Mouse (Mus musculus) embryonic stem cell, embryonic (primary cell): ENCODE measurements at regions not wholly inside any gene's neighbourhood (a gene's known extent, or its start where the extent isn't known, plus 50 kb on each side); places are given as distances from the start of the nearest gene placed in this dataset.
"Not testable (repeated sequence)": the region's sequence is repeated elsewhere in the genome, so short reads cannot be mapped to it uniquely, and the experiment has no call there.

Experiments
- CTCF ChIA-PET, 4 experiments: fragments of 300-600 bp in 2 of 4; fragments of 350-600 bp in 2 of 4; sonication (Branson Sonifier 250); formaldehyde crosslinking; loops; one replicate each; lab custom pipeline; 2022; ENCODE audit warnings: inconsistent platforms in 2 of 4; lab: Charles Lee
- POLR2A ChIA-PET, 4 experiments: fragments of 300-600 bp in 2 of 4; fragments of 350-600 bp in 2 of 4; sonication (Branson Sonifier 250); formaldehyde crosslinking; loops; one replicate each; lab custom pipeline; 2022; ENCODE audit warnings: antibody characterized with exemption in 4 of 4, inconsistent platforms in 1 of 4; lab: Charles Lee

- POLR2A ChIA-PET, result interaction anchor here in 2 of 4 experiments (1.1 to 1.8 kb wide), 2 partner anchors 102 to 104 kb away, joined by 4 to 5 read pairs; partner anchors contain the start of gene Arrdc3 (in 1 of the 2)
- CTCF ChIA-PET, result no interaction called here
Observed at GRCm38 (mm10) chr13:80986657-80987056, 103.5 kb downstream of the Arrdc3 start.

GRCm38 (mm10) chr13:80989756-80990155 is 106.6 kb downstream of the Arrdc3 start:
- CTCF ChIA-PET, result no interaction called here
- POLR2A ChIA-PET, result no interaction called here

GRCm38 (mm10) chr13:80992342-80992741 is 109.2 kb downstream of the Arrdc3 start:
- ChIA-PET CTCF (no interaction called here), POLR2A (no interaction called here)

DNA sequence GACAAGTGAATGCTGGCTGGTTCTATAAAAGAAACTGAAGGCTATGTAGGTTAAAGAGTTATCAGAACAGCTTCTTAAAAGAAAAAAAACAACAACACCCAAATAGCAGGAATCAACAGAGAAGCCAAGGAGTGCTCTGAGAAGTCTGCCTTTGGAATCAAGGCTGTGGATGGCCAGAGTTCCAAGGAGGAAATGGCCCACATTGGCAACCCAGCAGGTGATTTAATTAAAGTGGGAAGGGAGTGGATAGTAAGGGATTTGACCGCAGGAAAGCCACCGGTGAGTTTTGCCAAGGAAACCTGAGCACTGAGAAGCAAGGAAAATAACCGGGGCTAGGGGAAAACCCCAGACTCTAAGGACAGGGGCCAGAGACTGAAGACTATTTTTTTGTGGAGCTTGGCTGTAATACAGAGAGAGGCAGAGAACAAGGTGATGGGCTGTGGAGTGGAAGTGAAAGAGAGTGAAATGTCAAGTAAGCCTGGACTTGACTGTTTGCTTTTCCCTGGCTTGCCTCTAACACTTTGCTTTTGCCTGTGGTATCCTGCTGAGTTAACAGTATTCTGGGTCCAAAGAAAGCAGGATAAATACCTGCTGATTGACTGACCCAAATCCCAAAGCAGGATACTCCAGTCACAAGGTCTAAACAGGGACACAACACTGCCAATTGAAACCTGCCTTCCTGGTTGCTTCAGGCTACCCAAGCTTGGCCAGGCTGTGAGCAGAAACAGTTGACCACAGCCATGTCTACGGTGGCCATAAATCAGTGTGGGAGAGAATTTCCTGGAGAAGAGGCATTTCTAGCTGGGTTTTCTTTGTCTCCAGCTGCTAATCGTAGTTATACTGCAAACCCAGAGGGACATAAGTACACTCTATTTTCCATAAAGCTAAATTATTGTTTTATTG is 125.9 kb downstream of the Arrdc3 start:
- CTCF ChIA-PET, result no interaction called here
- POLR2A ChIA-PET, result interaction anchor here in 1 of 4 experiments (0.6 to 1.2 kb wide), 2 partner anchors 127 to 1080 kb away, joined by 3 to 4 read pairs; no protein-coding TSS in a partner anchor

DNA sequence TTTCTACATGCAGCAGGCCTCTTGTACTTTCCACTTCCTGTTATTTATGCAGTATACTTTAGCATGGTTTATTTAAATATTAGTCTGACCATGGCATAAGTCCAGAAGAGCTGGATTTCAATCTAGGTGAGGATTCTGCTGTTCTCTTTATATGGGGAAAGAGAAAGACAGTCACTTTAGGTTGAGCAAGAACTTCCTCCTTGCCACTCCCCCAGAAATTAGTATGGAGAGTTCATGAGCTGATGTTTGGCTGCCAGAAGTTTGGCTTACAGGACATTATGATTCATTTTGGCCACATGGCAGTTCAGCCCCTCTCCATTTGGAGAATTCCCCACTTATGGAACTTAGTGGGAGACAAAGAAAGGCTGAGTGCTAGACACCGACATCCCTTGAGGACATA is 130.8 kb downstream of the Arrdc3 start:
- ChIA-PET CTCF (no interaction called here), POLR2A (no interaction called here)

- ChIA-PET POLR2A (interaction anchor here in 2 of 4 experiments (0.6 to 1.6 kb wide), 3 partner anchors 10 to 138 kb away, joined by 3 to 4 read pairs (median 4); partner anchors contain the start of gene Arrdc3 (in 1 of the 2)), CTCF (no interaction called here)
Observed at GRCm38 (mm10) chr13:81020106-81020747, 137.0 kb downstream of the Arrdc3 start.

DNA sequence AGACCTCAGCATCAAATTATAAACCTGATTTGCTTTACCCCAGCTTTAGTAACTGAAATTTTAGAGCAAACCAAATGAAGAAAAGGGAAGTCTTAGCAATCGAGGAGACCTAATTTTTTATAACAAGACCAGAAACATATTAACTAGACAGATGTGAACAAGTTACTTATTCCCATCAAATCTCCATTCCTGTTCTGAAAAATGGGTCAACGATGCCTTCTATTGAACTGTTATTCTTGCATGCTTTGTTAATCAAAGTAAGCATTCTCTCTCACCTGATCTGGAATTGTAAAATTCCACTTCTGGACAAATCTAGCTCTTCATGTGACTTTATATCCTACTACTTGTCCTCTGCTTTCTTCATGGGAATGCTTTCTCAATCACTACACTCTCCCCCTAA is 137.6 kb downstream of the Arrdc3 start:
- ChIA-PET CTCF (no interaction called here), POLR2A (no interaction called here)

- POLR2A ChIA-PET, result no interaction called here
- CTCF ChIA-PET, result no interaction called here
Observed at GRCm38 (mm10) chr13:81022410-81022809, 139.2 kb downstream of the Arrdc3 start.

- CTCF ChIA-PET, POLR2A ChIA-PET: not testable (repeated sequence)
Observed at GRCm38 (mm10) chr13:81025241-81025760, 142.1 kb downstream of the Arrdc3 start.

- ChIA-PET POLR2A (no interaction called here), CTCF (no interaction called here)
Observed at GRCm38 (mm10) chr13:81037316-81037715, 154.1 kb downstream of the Arrdc3 start.

GRCm38 (mm10) chr13:81038736-81039135 is 155.6 kb downstream of the Arrdc3 start:
- CTCF ChIA-PET, result no interaction called here

GRCm38 (mm10) chr13:81040494-81040893 is 157.3 kb downstream of the Arrdc3 start:
- CTCF ChIA-PET, result no interaction called here
- POLR2A ChIA-PET, result interaction anchor here in 1 of 4 experiments (0.6 to 1.1 kb wide), 2 partner anchors 158 to 1175 kb away, joined by 3 read pairs; no protein-coding TSS in a partner anchor

More at GRCm38 (mm10) chr13:81038736-81039135, 155.6 kb downstream of the Arrdc3 start:
- POLR2A ChIA-PET, result no interaction called here

GRCm38 (mm10) chr13:81041646-81042045 is 158.5 kb downstream of the Arrdc3 start:
- ChIA-PET POLR2A (no interaction called here), CTCF (no interaction called here)
